Mouse (Mus musculus): Measurements from ENCODE around the gene Olfr715b. TPM values are rescaled to one million over a fixed set of nuclear protein-coding genes. Genes with fewer than 3 reads are reported as not detected.
"Not testable (repeated sequence)": the region's sequence is repeated elsewhere in the genome, so short reads cannot be mapped to it uniquely, and the experiment has no call there.

Olfr715b gene
- not detected in 2 replicates for polyA plus RNA-seq (2014; fragmentation: Nextera tagmentation; extraction: Ambion mirVana)

DNA sequence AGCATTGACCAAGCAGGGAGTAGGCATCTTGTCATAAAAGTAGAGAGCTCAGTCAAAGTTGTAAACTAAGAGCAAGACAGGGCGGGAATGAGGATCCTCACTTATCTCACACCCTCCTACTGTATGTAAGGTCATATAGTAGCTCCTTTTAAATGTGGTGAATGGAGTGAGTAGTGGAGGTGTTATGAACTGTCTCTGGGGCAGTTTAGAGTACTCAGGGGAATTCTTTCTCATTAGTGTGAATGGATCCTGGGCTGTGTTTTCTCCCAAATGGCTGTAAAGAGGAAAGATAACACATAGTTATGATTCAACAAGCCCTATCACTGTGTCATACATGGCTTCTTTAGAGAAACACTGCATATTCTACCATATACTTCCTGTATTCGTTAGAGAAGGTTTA lies at the start of gene Olfr715b:
Olfr715b (minus strand) TSS at position 101 of the 400 bp plus-strand sequence.
- not testable (repeated sequence) for H3K4me1 ChIP-seq (ENCODE audit: control insufficient read depth, insufficient read depth, low read length); H3K9ac ChIP-seq (replicated peaks; ENCODE audit: low read depth, low read length); H3K27ac ChIP-seq (ENCODE audit: low read depth, low read length); H3K4me3 ChIP-seq (ENCODE audit: low read depth, low read length); H3K9me3 ChIP-seq (ENCODE audit: control insufficient read depth, low read length); ATAC-seq (ENCODE audit: low read depth); H3K27me3 ChIP-seq (ENCODE audit: control insufficient read depth, insufficient read depth, low read length); H3K36me3 ChIP-seq (ENCODE audit: control insufficient read depth, insufficient read depth, low read length); H3K4me2 ChIP-seq (ENCODE audit: low read depth, low read length)
- 88% methylated on average over 1 of the region's 2 CpGs for WGBS

DNA sequence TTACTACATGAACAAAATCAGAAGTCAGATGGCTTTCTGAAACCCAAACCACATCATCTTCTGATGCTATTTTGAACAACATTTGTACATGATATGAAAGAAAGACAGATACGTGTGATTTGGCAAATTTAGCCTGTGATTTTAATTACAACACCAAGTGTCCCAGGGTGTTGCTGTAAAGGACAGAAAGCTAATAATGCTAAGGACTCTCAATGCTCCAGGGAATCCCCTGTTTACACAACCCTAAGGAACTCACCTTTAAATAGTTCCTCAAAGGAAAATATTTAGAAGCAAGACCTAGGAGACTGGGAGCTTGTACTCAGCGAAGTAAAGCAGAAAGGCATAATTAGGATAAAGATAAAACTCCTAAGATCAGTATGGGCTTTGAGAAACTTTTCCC lies 27.9 kb upstream of the Olfr715b start, which contains the start of gene Olfr716:
Olfr716 (plus strand) TSS at position 301 of the 400 bp plus-strand sequence.
- H3K27me3 ChIP-seq (ENCODE audit: control insufficient read depth, insufficient read depth, low read length); H3K4me3 ChIP-seq (ENCODE audit: low read depth, low read length); ATAC-seq (ENCODE audit: low read depth); H3K4me1 ChIP-seq (ENCODE audit: control insufficient read depth, insufficient read depth, low read length); H3K36me3 ChIP-seq (ENCODE audit: control insufficient read depth, insufficient read depth, low read length); H3K27ac ChIP-seq (ENCODE audit: low read depth, low read length); H3K9ac ChIP-seq (replicated peaks; ENCODE audit: low read depth, low read length); H3K9me3 ChIP-seq (ENCODE audit: control insufficient read depth, low read length); H3K4me2 ChIP-seq (ENCODE audit: low read depth, low read length): not testable (repeated sequence)
- 76% methylated on average over 2 of the region's 2 CpGs for WGBS

DNA sequence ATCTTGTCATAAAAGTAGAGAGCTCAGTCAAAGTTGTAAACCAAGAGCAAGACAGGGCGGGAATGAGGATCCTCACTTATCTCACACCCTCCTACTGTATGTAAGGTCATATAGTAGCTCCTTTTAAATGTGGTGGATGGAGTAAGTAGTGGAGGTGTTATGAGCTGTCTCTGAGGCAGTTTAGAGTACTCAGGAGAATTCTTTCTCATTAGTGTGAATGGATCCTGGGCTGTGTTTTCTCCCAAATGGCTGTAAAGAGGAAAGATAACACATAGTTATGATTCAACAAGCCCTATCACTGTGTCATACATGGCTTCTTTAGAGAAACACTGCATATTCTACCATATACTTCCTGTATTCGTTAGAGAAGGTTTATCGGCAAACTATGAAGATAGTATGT lies 20.8 kb upstream of the Olfr715b start, which contains the start of gene Olfr715:
Olfr715 (minus strand) TSS at position 101 of the 400 bp plus-strand sequence.
- not testable (repeated sequence) for H3K27me3 ChIP-seq (ENCODE audit: control insufficient read depth, insufficient read depth, low read length); H3K27ac ChIP-seq (ENCODE audit: low read depth, low read length); H3K4me1 ChIP-seq (ENCODE audit: control insufficient read depth, insufficient read depth, low read length); ATAC-seq (ENCODE audit: low read depth); H3K36me3 ChIP-seq (ENCODE audit: control insufficient read depth, insufficient read depth, low read length); H3K4me2 ChIP-seq (ENCODE audit: low read depth, low read length); H3K9ac ChIP-seq (replicated peaks; ENCODE audit: low read depth, low read length); H3K9me3 ChIP-seq (ENCODE audit: control insufficient read depth, low read length); H3K4me3 ChIP-seq (ENCODE audit: low read depth, low read length)
- WGBS = 76% methylated on average over 1 of the region's 3 CpGs

DNA sequence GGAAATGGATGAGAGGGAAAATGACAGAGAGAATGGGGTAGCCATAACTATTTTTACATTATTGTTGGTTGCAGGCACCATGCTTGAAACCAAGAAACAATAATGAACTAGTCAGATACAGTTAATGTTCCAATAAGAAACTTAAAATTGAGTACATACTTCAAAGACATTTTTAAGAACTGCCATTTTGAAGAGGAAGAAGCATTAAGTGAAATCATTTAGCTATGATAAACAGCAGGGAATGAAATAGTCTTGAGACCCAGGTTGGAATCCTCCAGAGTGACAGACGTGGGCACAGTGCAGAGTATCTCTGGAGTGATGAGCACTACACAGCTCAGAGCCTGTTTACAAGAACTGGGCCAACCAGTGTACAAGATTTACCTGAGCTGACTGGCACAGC lies 17.2 kb downstream of the Olfr715b start, which contains the start of gene Olfr17:
Olfr17 (plus strand) TSS at position 301 of the 400 bp plus-strand sequence.
- Histone ChIP-seq H3K4me1 (ENCODE audit: control insufficient read depth, insufficient read depth, low read length) (no peaks in the 10 kb centered on the region), H3K9ac (replicated peaks; ENCODE audit: low read depth, low read length) (no peak within 1 kb of the TSS), H3K36me3 (ENCODE audit: control insufficient read depth, insufficient read depth, low read length) (no peaks in the 10 kb centered on the region), H3K27ac (ENCODE audit: low read depth, low read length) (no peak within 1 kb of the TSS), H3K4me3 (ENCODE audit: low read depth, low read length) (no peak within 1 kb of the TSS), H3K4me2 (ENCODE audit: low read depth, low read length) (no peak within 1 kb of the TSS), H3K27me3 (ENCODE audit: control insufficient read depth, insufficient read depth, low read length) (no peaks in the 10 kb centered on the region), H3K9me3 (ENCODE audit: control insufficient read depth, low read length) (no peaks in the 10 kb centered on the region)
- 76% methylated on average over 1 of the region's 1 CpGs for WGBS
- ATAC-seq (ENCODE audit: low read depth) = no peak

DNA sequence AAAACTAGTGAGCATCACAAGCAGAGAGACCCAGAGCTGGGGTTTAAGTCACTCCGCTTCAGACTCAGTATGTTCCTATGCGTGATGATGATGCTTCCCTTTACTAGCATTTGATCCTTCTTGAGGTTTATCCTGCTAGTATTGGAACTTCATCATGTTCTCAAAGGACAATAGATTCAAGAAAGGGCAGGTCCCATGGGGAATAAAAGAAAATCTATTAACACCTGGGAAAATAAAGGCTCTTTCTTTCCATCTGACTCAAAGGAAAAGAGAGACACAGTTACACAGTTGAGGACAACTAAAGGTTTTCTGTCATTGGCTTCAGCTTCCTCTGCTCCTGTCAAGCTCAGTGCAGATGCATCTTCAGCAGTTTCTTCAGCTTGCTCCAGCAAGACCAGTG lies 39.5 kb downstream of the Olfr715b start, which contains the start of gene Olfr714:
Olfr714 (plus strand) TSS at position 301 of the 400 bp plus-strand sequence.
- Histone ChIP-seq H3K9ac (replicated peaks; ENCODE audit: low read depth, low read length) (no peak within 1 kb of the TSS), H3K4me2 (ENCODE audit: low read depth, low read length) (no peak within 1 kb of the TSS), H3K27me3 (ENCODE audit: control insufficient read depth, insufficient read depth, low read length) (no peaks in the 10 kb centered on the region), H3K4me3 (ENCODE audit: low read depth, low read length) (no peak within 1 kb of the TSS), H3K4me1 (ENCODE audit: control insufficient read depth, insufficient read depth, low read length) (no peaks in the 10 kb centered on the region), H3K27ac (ENCODE audit: low read depth, low read length) (no peak within 1 kb of the TSS), H3K36me3 (ENCODE audit: control insufficient read depth, insufficient read depth, low read length) (no peaks in the 10 kb centered on the region), H3K9me3 (ENCODE audit: control insufficient read depth, low read length) (no peaks in the 10 kb centered on the region)
- WGBS = 93% methylated on average over 2 of the region's 2 CpGs
- no peak for ATAC-seq (ENCODE audit: low read depth)

Other genes with a start within 250 kb of the Olfr715b start
- not detected in 2 replicates for gene Olfr704, start 247.2 kb downstream of the Olfr715b start, polyA plus RNA-seq (2014; fragmentation: Nextera tagmentation; extraction: Ambion mirVana)
- not detected in 2 replicates for gene Olfr705, start 233.5 kb downstream of the Olfr715b start, polyA plus RNA-seq (2014; fragmentation: Nextera tagmentation; extraction: Ambion mirVana)
- gene Olfr706, start 222.2 kb downstream of the Olfr715b start, polyA plus RNA-seq (2014; fragmentation: Nextera tagmentation; extraction: Ambion mirVana) = not detected in 2 replicates
- not detected in 2 replicates for gene Olfr707, start 209.1 kb downstream of the Olfr715b start, polyA plus RNA-seq (2014; fragmentation: Nextera tagmentation; extraction: Ambion mirVana)
- not detected in 2 replicates for gene Olfr1532-ps1, start 202.4 kb downstream of the Olfr715b start, polyA plus RNA-seq (2014; fragmentation: Nextera tagmentation; extraction: Ambion mirVana)
- not detected in 2 replicates for gene Olfr709-ps1, start 178.2 kb downstream of the Olfr715b start, polyA plus RNA-seq (2014; fragmentation: Nextera tagmentation; extraction: Ambion mirVana)
- gene Olfr710, start 162.1 kb downstream of the Olfr715b start, polyA plus RNA-seq (2014; fragmentation: Nextera tagmentation; extraction: Ambion mirVana) = not detected in 2 replicates
- not detected in 2 replicates for gene Olfr6, start 146.4 kb downstream of the Olfr715b start, polyA plus RNA-seq (2014; fragmentation: Nextera tagmentation; extraction: Ambion mirVana)
- gene Olfr711, start 134.9 kb downstream of the Olfr715b start, polyA plus RNA-seq (2014; fragmentation: Nextera tagmentation; extraction: Ambion mirVana) = not detected in 2 replicates
- not detected in 2 replicates for gene Olfr2, start 104.3 kb downstream of the Olfr715b start, polyA plus RNA-seq (2014; fragmentation: Nextera tagmentation; extraction: Ambion mirVana)
- not detected in 2 replicates for gene Olfr713, start 79.2 kb downstream of the Olfr715b start, polyA plus RNA-seq (2014; fragmentation: Nextera tagmentation; extraction: Ambion mirVana)
- not detected in 2 replicates for gene Olfr714, start 39.4 kb downstream of the Olfr715b start, polyA plus RNA-seq (2014; fragmentation: Nextera tagmentation; extraction: Ambion mirVana)
- gene Olfr17, start 17.1 kb downstream of the Olfr715b start, polyA plus RNA-seq (2014; fragmentation: Nextera tagmentation; extraction: Ambion mirVana) = not detected in 2 replicates
- gene Olfr715, start 20.7 kb upstream of the Olfr715b start, polyA plus RNA-seq (2014; fragmentation: Nextera tagmentation; extraction: Ambion mirVana) = not detected in 2 replicates
- gene Olfr716, start 28.0 kb upstream of the Olfr715b start, polyA plus RNA-seq (2014; fragmentation: Nextera tagmentation; extraction: Ambion mirVana) = not detected in 2 replicates
- gene Nlrp14, start 56.6 kb upstream of the Olfr715b start, polyA plus RNA-seq (2014; fragmentation: Nextera tagmentation; extraction: Ambion mirVana) = not detected in 2 replicates
- gene Rbmxl2, start 99.1 kb upstream of the Olfr715b start, polyA plus RNA-seq (2014; fragmentation: Nextera tagmentation; extraction: Ambion mirVana) = not detected in 2 replicates